Mouse (Mus musculus) forebrain, embryonic 15.5 days (tissue): Measurements from ENCODE around the gene Gm28305. TPM values are rescaled to one million over a fixed set of nuclear protein-coding genes. Genes with fewer than 3 reads are reported as not detected.
A peak's percentile ranks its signal among the peaks of the same experiment; 100 is the strongest.

ENCODE experiments used
- ATAC-seq: fragments of 200-750 bp; cut with Nextera tagmentation; replicated peaks from 2 replicates; pipeline ENCODE4 v1.8.0; 2017; ENCODE audit warnings: mild to moderate bottlenecking, moderate TSS enrichment, moderate library complexity
- H3K27ac ChIP-seq: fragments of 300-500 bp; sonication (generic); replicated peaks from 2 replicates; pipeline ENCODE4 v1.5.1; 2015; ENCODE audit warnings: mild to moderate bottlenecking, inconsistent platforms
- H3K27me3 ChIP-seq: fragments of 300-500 bp; sonication (generic); 2 replicates; pipeline ENCODE4 v1.6.1; 2015; ENCODE audit warnings: inconsistent platforms
- H3K36me3 ChIP-seq: fragments of 300-500 bp; sonication (generic); 2 replicates; pipeline ENCODE4 v1.6.1; 2015; ENCODE audit warnings: mild to moderate bottlenecking, inconsistent platforms
- H3K4me1 ChIP-seq: fragments of 300-500 bp; sonication (generic); 2 replicates; pipeline ENCODE4 v1.6.1; 2015; ENCODE audit warnings: inconsistent platforms
- H3K4me2 ChIP-seq: fragments of 300-500 bp; sonication (generic); replicated peaks from 2 replicates; pipeline ENCODE4 v1.6.1; 2015; ENCODE audit warnings: mild to moderate bottlenecking, inconsistent platforms
- H3K4me3 ChIP-seq: fragments of 300-500 bp; sonication (generic); 2 replicates; pipeline ENCODE4 v1.5.1; 2015; ENCODE audit warnings: mild to moderate bottlenecking, inconsistent platforms
- H3K9ac ChIP-seq: fragments of 300-500 bp; sonication (generic); replicated peaks from 2 replicates; pipeline ENCODE4 v1.6.1; 2015; ENCODE audit warnings: mild to moderate bottlenecking, inconsistent platforms
- H3K9me3 ChIP-seq: fragments of 300-500 bp; sonication (generic); 2 replicates; pipeline ENCODE4 v1.6.1; 2016; ENCODE audit warnings: inconsistent platforms
- WGBS: fragments of 180-500 bp; shearing (Covaris S2); methylation state at CpG from one replicate; pipeline ENCODE4 v1.1.7; 2015; ENCODE audit warnings: mixed read lengths; 5-methylcytosine and 5-hydroxymethylcytosine counted together
- polyA plus RNA-seq: library from polyadenylated mRNA; unstranded; fragments of >200 nt; fragmentation: Nextera tagmentation; extraction: Ambion mirVana; gene quantifications from 2 replicates; pipeline ENCODE4 v1.2.1, GENCODE M21; 2015

Gene Gm28305
- polyA plus RNA-seq, 1 experiment from 2014 or later, result not detected

DNA sequence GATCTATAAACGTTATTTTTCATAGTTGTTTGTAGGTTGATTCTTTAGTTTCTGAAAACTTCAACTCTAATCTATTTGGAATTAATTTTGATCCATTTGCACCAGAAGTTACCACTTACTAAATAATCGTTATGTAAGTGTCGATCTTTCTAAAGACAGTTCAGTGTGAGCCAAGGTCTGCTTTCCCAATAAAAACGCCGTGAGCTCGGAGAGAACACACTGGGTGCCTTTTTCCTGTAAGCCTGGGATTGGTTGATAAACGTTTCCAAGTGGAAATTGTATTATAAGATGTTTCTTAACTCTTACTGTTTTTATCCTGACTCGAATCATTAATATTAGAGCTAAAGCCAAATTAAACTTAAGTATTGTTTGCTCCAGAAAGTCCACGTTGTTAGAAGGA, 66.5 kb downstream of the Gm28305 start:
- no peaks in the 10 kb centered on the region for H3K36me3 ChIP-seq
- ATAC-seq, result no peak
- no peak overlapping the region for H3K4me2 ChIP-seq
- H3K27ac ChIP-seq, result no peak overlapping the region
- H3K4me3 ChIP-seq, result no peak overlapping the region
- no peak overlapping the region for H3K9ac ChIP-seq
- H3K4me1 ChIP-seq, result no peaks in the 10 kb centered on the region
- H3K9me3 ChIP-seq, result no peaks in the 10 kb centered on the region
- no peaks in the 10 kb centered on the region for H3K27me3 ChIP-seq
- WGBS, result 85% methylated on average over 9 of the region's 9 CpGs

DNA sequence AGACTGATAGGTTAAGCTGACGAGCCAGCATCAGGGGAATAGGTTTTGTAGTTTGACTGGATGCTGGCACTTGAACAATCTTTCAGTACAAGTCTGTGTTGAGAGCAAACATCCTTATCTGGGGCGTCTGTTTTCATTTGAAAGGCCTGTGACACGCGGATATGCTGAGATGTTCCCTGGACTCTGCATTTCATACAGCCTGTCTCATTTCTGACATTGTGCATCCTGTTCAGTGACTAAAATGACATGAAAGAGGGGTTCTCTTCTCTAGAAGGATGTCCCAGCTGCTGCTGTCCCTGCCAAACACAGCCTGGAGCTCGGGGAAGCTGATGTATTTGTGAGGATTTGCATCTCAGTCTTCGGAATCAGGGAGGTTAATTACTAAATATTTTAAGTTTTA, 67.0 kb downstream of the Gm28305 start:
- no peak overlapping the region for H3K4me2 ChIP-seq
- H3K9me3 ChIP-seq, result no peaks in the 10 kb centered on the region
- H3K4me3 ChIP-seq, result no peak overlapping the region
- H3K36me3 ChIP-seq, result no peaks in the 10 kb centered on the region
- H3K9ac ChIP-seq, result no peak overlapping the region
- H3K27me3 ChIP-seq, result no peaks in the 10 kb centered on the region
- H3K27ac ChIP-seq, result no peak overlapping the region
- WGBS, result 82% methylated on average over 6 of the region's 6 CpGs
- H3K4me1 ChIP-seq, result no peaks in the 10 kb centered on the region
- ATAC-seq, result no peak

DNA sequence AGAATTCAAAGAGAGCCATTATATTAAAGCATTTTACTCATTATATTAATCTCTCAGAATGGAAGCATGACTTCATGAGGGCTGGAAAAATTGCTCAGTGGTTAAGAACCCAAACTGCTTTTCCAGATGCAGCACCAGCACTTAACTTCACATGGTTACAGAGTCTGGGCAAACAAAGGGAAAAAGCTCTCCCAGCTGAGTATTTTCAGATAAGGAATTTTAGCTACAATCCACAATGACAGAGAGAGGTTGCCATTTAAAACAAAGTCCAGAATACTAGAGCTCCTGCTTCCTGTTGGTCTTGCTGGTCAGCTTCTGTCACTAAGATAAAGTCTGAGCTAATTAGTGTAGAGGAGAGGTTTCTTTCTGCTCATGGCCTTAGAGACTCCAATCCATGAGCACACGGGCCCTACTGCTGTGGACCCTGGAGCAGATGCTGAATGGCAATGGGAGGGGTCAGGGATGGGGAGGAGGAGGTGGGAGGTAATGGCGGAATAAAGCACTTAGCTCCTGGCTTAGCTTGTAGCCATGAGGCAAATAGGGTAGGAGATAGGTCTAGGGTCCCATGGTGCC, 68.2 kb downstream of the Gm28305 start:
- no peak overlapping the region for H3K9ac ChIP-seq
- no peaks in the 10 kb centered on the region for H3K27me3 ChIP-seq
- H3K36me3 ChIP-seq, result no peaks in the 10 kb centered on the region
- ATAC-seq, result no peak
- no peak overlapping the region for H3K4me2 ChIP-seq
- H3K4me1 ChIP-seq, result no peaks in the 10 kb centered on the region
- H3K27ac ChIP-seq, result no peak overlapping the region
- H3K4me3 ChIP-seq, result no peak overlapping the region
- WGBS, result 67% methylated on average over 2 of the region's 2 CpGs
- H3K9me3 ChIP-seq, result no peaks in the 10 kb centered on the region

DNA sequence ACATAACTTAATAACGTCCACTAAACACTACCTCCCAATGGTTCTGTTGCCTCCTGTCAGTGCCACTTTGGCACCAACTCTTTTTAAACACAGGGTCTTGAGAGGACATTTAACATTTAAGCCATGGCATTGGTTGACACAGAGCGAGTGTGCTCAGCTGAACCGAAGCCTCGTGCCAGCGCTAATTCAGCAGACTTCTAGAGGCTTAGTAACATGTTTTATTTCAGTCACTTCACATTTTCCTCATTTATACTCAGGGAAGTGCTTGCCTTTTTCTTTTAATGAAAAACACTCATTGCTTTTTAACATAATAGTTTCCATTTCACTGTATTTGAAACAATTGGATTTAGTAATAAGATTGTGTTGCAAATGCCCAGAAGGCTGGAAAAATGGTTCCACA, 68.7 kb downstream of the Gm28305 start:
- Histone ChIP-seq H3K4me2 (no peak overlapping the region), H3K9ac (no peak overlapping the region), H3K36me3 (no peaks in the 10 kb centered on the region), H3K27me3 (no peaks in the 10 kb centered on the region), H3K4me1 (no peaks in the 10 kb centered on the region), H3K4me3 (no peak overlapping the region), H3K9me3 (no peaks in the 10 kb centered on the region), H3K27ac (no peak overlapping the region)
- ATAC-seq, result no peak
- WGBS, result 89% methylated on average over 5 of the region's 5 CpGs

DNA sequence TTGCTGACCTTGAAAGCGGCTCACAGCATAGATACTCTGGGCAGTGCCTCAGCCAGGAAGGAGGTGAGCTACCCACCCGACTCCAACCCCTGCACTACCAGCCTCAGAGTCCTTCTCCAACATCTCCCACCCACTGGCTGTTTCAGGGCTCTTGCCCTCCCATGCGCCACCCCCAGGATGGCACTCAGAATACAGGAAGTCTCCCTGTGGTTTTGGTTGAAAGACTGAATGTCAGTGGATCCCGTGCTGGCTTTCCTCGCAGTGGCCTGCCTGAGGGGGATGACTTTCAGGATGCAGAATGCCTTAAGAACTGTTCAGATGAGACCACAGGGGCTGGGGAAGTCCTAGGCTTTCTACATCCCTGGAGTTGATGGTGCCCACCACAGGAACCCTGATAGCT, 82.6 kb downstream of the Gm28305 start:
- ATAC-seq, result no peak
- Histone ChIP-seq H3K4me1 (peaks cover 20% of the 10 kb centered on the region), H3K4me2 (no peak overlapping the region), H3K27ac (0 out of 2 replicates have a peak overlapping the region, but pooled peaks have one; percentile 29), H3K9me3 (no peaks in the 10 kb centered on the region), H3K4me3 (no peak overlapping the region), H3K27me3 (no peaks in the 10 kb centered on the region), H3K36me3 (no peaks in the 10 kb centered on the region), H3K9ac (no peak overlapping the region)
- 74% methylated on average over 5 of the region's 5 CpGs for whole genome bisulfite sequencing

DNA sequence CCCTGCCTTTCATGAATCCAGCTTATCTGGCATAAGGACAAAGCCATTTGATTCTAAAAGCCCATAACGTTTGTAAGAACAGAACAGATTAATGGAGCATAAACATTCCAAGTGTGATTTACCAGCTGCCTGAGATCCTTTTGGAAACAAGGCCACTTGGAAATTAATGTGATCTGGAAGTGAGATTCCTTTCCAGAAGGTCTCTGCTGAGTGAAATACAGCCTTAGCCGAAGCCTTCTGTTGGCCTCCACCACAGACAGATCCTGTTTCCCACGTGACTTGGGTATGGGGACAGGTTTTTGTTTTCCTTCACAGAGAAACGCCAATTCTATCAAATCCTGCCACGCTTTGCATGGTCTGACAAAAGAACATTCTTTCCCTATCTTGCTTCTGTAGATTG, 83.2 kb downstream of the Gm28305 start:
- H3K36me3 ChIP-seq, result no peaks in the 10 kb centered on the region
- ATAC-seq, result no peak
- WGBS, result 25% methylated on average over 5 of the region's 5 CpGs
- no peak overlapping the region for H3K4me2 ChIP-seq
- H3K4me3 ChIP-seq, result no peak overlapping the region
- H3K9ac ChIP-seq, result no peak overlapping the region
- H3K9me3 ChIP-seq, result no peaks in the 10 kb centered on the region
- no peaks in the 10 kb centered on the region for H3K27me3 ChIP-seq
- 0 out of 2 replicates have a peak overlapping the region, but pooled peaks have one; percentile 29 for H3K27ac ChIP-seq
- peaks cover 23% of the 10 kb centered on the region for H3K4me1 ChIP-seq

Other genes starting within 250 kb of the Gm28305 start
- gene Nphp3, start 38.1 kb upstream of the Gm28305 start, polyA plus RNA-seq, result 2.4 and 2.8 TPM in 2 replicates
- gene Uba5, start 22.5 kb downstream of the Gm28305 start, polyA plus RNA-seq, result 64.5 and 68.8 TPM in 2 replicates
- 5.4 and 6.2 TPM in 2 replicates for gene Acad11, start 22.7 kb downstream of the Gm28305 start, polyA plus RNA-seq
- 0.50 and 0.70 TPM in 2 replicates for gene Ackr4, start 86.3 kb downstream of the Gm28305 start, polyA plus RNA-seq
- 16.7 and 22.7 TPM in 2 replicates for gene Dnajc13, start 222.3 kb downstream of the Gm28305 start, polyA plus RNA-seq